Mouse (Mus musculus): ENCODE data around the gene Pard3b. TPM values are rescaled to one million over a fixed set of nuclear protein-coding genes. Genes with fewer than 3 reads are reported as not detected.

The Pard3b gene
- polyA plus RNA-seq, 1 experiment from 2014 or later: 19.3 TPM

- peaks cover 5% of the 10 kb centered on the region; the same call in 1 of the 2 replicates for H3K27me3 ChIP-seq
- no peak overlapping the region for H3K4me2 ChIP-seq
- no peaks in the 10 kb centered on the region for H3K36me3 ChIP-seq (replicated peaks)
- no peak for ATAC-seq (ENCODE audit: low FRiP score)
- H3K9ac ChIP-seq: no peak overlapping the region
- WGBS: 60% methylated on average over 10 of the region's 10 CpGs
- no peaks in the 10 kb centered on the region for H3K9me3 ChIP-seq
- no peak overlapping the region for H3K4me3 ChIP-seq (replicated peaks)
- no peak overlapping the region for H3K27ac ChIP-seq
- H3K4me1 ChIP-seq: peaks cover 11% of the 10 kb centered on the region; the same call in 1 of the 2 replicates
Measured at GRCm38 (mm10) chr1:62631511-62632305, 993.1 kb downstream of the Pard3b start.

DNA sequence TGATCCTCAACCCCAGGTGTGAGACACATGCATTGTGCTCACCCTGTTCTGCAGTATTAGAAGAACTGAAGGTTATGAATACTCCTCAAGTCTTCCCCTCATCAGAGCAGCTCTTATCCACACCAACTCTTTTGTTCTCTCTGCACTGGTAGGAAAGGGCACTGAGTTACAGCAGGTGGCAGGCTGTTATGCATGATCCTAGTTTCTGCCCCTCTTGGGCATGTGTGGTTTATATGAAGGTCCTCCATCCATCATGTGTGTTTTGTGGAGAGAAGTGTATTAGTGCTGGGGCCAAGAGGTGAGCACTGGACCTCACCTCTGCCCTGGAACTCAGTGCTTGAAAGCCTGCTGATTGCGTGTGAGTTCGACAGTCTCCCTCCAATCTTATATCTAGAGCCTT lies 994.3 kb downstream of the Pard3b start:
- Histone ChIP-seq H3K4me1 (peaks cover 11% of the 10 kb centered on the region; the same call in 1 of the 2 replicates), H3K9ac (no peak overlapping the region), H3K36me3 (replicated peaks) (no peaks in the 10 kb centered on the region), H3K27ac (no peak overlapping the region), H3K9me3 (no peaks in the 10 kb centered on the region), H3K4me2 (no peak overlapping the region), H3K4me3 (replicated peaks) (no peak overlapping the region), H3K27me3 (peaks cover 5% of the 10 kb centered on the region; the same call in 1 of the 2 replicates)
- no peak for ATAC-seq (ENCODE audit: low FRiP score)
- WGBS: 99% methylated on average over 2 of the region's 2 CpGs

GRCm38 (mm10) chr1:62635203-62635602 lies 996.6 kb downstream of the Pard3b start:
- Histone ChIP-seq H3K9me3 (no peaks in the 10 kb centered on the region), H3K4me2 (no peak overlapping the region), H3K4me3 (replicated peaks) (no peak overlapping the region), H3K36me3 (replicated peaks) (no peaks in the 10 kb centered on the region), H3K27me3 (peaks cover 5% of the 10 kb centered on the region; the same call in 1 of the 2 replicates), H3K4me1 (peaks cover 11% of the 10 kb centered on the region; the same call in 1 of the 2 replicates), H3K27ac (no peak overlapping the region), H3K9ac (no peak overlapping the region)
- ATAC-seq (ENCODE audit: low FRiP score): no peak
- WGBS: 79% methylated on average over 6 of the region's 6 CpGs

DNA sequence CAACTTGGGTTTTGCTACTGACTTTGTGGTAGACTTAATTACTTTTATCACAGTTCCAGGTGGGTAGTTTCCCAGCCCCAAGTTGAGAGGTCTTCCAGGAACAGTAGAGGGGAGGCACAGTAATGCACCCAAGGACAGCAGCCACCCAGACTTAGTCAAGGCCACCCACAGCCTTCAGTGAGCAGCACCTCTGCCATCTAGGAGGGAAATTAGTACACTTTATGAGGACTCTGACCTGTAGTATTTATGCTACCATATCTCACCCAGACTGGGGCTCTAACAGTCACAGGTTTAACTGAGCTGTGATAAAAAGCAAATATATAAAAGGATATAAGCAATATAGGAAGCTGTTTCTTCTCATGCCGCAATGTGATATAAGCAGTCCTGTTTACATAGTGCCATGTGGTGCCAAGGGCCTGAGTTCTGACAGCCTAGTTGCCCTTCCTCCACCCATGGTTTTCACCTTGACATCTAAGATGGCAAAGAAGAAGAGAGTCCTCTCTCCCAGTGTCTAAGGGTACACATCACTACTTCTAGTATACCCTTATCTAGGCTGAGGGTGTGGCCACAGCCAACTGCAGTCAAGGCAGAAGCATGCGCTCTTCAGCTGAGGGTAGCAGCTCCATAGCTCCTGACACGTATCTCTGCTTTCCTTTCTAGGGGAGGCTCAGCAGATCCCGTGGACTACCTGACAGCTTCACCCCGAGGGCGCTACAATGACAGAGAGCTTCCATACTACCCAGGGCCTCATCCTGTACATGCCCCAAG lies 998.5 kb downstream of the Pard3b start:
- Histone ChIP-seq H3K4me2 (no peak overlapping the region), H3K4me1 (peaks cover 6% of the 10 kb centered on the region; the same call in 1 of the 2 replicates), H3K9ac (no peak overlapping the region), H3K36me3 (replicated peaks) (no peaks in the 10 kb centered on the region), H3K9me3 (no peaks in the 10 kb centered on the region), H3K4me3 (replicated peaks) (no peak overlapping the region), H3K27me3 (peaks cover 5% of the 10 kb centered on the region; the same call in 1 of the 2 replicates), H3K27ac (no peak overlapping the region)
- WGBS: 95% methylated on average over 6 of the region's 6 CpGs
- ATAC-seq (ENCODE audit: low FRiP score): no peak

DNA sequence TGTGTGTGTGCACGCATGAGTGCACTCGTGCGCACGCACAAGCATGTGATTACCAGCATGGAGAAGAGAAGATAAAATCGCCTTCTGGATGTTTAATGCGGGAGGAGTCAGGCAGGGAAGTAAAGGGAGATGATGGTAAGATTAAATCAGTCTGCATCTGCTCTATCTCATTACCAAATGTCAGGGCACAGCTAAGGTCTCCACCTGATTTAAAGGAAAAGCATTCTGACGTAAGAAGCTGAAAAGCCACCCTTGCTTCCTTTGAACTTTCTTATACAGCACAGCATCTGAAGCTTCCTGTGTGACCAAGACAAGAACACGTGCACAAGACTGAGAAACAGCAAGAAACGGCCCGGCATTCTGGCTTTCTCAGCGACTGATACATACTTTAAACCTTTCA lies 1000.4 kb downstream of the Pard3b start:
- no peak overlapping the region for H3K9ac ChIP-seq
- no peak overlapping the region for H3K4me2 ChIP-seq
- peaks cover 4% of the 10 kb centered on the region; the same call in 1 of the 2 replicates for H3K27me3 ChIP-seq
- no peak for ATAC-seq (ENCODE audit: low FRiP score)
- H3K9me3 ChIP-seq: no peaks in the 10 kb centered on the region
- H3K4me1 ChIP-seq: peaks cover 6% of the 10 kb centered on the region; the same call in 1 of the 2 replicates
- H3K36me3 ChIP-seq (replicated peaks): no peaks in the 10 kb centered on the region
- no peak overlapping the region for H3K27ac ChIP-seq
- 91% methylated on average over 11 of the region's 11 CpGs for WGBS
- H3K4me3 ChIP-seq (replicated peaks): no peak overlapping the region

DNA sequence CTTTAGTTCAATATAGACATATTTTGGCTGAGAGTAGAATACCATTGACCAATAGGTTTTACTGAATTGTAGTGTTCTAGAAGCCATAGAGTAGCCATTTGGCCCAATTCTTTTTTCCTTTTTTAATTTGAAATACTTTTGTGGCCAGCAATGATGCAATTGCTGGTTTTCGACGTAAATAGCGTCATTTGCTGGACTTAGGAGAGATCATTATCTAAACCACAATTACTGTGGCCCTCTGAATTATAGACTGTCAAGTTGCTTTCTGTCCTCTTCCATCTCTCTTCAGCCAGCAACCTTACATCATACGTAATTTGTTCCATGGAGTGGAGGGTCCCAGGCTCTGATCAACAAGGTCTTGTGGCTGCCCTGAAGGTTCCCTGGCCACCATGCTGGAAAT lies 1000.8 kb downstream of the Pard3b start:
- H3K27ac ChIP-seq: no peak overlapping the region
- peaks cover under 1% of the 10 kb centered on the region; the same call in 1 of the 2 replicates for H3K27me3 ChIP-seq
- no peaks in the 10 kb centered on the region for H3K9me3 ChIP-seq
- H3K9ac ChIP-seq: no peak overlapping the region
- 87% methylated on average over 4 of the region's 4 CpGs for WGBS
- no peak for ATAC-seq (ENCODE audit: low FRiP score)
- H3K4me3 ChIP-seq (replicated peaks): no peak overlapping the region
- no peak overlapping the region for H3K4me2 ChIP-seq
- H3K4me1 ChIP-seq: peaks cover 6% of the 10 kb centered on the region; the same call in 1 of the 2 replicates
- H3K36me3 ChIP-seq (replicated peaks): no peaks in the 10 kb centered on the region

DNA sequence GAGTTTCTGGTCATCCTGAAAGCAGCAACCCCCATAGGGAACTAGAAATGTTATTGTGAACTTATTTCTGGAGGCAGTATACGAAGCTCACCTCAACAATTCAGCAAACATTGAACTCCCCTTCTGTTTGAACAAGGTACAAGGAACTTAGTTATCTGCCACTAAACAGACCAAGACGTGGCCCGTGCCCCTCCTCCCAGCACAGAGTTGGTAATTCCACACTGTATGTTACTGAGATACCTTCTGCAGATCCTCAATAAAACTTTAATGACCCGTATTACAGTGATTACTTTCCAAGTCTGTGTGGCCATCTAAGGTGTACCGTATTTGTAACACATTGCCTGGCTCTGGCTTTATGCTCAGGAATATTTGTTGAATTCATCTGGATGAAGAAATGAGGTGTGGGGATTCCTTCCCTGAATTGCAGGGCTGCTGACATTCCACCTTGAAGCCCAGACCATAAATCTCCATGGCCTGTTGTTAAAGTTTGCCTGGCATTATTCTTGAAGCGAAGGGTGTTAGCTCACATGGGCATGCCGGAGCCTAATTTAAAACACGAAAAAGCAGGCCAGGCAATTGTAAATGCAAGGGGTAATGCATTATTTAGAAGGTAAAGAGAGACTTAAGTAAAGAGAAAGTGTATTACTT lies 1006.1 kb downstream of the Pard3b start:
- WGBS: 86% methylated on average over 8 of the region's 8 CpGs
- no peak overlapping the region for H3K9ac ChIP-seq
- H3K4me3 ChIP-seq (replicated peaks): no peak overlapping the region
- H3K9me3 ChIP-seq: no peaks in the 10 kb centered on the region
- no peaks in the 10 kb centered on the region for H3K27me3 ChIP-seq
- H3K36me3 ChIP-seq (replicated peaks): no peaks in the 10 kb centered on the region
- peaks cover 13% of the 10 kb centered on the region; the same call in 1 of the 2 replicates for H3K4me1 ChIP-seq
- no peak for ATAC-seq (ENCODE audit: low FRiP score)
- H3K27ac ChIP-seq: no peak overlapping the region
- H3K4me2 ChIP-seq: no peak overlapping the region

GRCm38 (mm10) chr1:62646812-62647211 lies 1008.2 kb downstream of the Pard3b start:
- no peaks in the 10 kb centered on the region; the same call in 1 of the 2 replicates for H3K27me3 ChIP-seq
- ATAC-seq (ENCODE audit: low FRiP score): no peak
- WGBS: 90% methylated on average over 2 of the region's 2 CpGs

GRCm38 (mm10) chr1:62648116-62648515 lies 1009.5 kb downstream of the Pard3b start:
- 24% methylated on average over 6 of the region's 6 CpGs for WGBS

More at GRCm38 (mm10) chr1:62646812-62647211, 1008.2 kb downstream of the Pard3b start:
- Histone ChIP-seq H3K27ac (no peak overlapping the region), H3K4me2 (no peak overlapping the region), H3K4me3 (replicated peaks) (no peak overlapping the region), H3K4me1 (peaks cover 13% of the 10 kb centered on the region; the same call in 1 of the 2 replicates), H3K36me3 (replicated peaks) (no peaks in the 10 kb centered on the region), H3K9me3 (no peaks in the 10 kb centered on the region), H3K9ac (no peak overlapping the region)

GRCm38 (mm10) chr1:62648591-62648990 lies 1010.0 kb downstream of the Pard3b start:
- Histone ChIP-seq H3K36me3 (replicated peaks) (no peaks in the 10 kb centered on the region), H3K4me1 (peaks cover 13% of the 10 kb centered on the region; the same call in 1 of the 2 replicates), H3K27me3 (no peaks in the 10 kb centered on the region; the same call in 1 of the 2 replicates), H3K27ac (no peak overlapping the region), H3K9me3 (no peaks in the 10 kb centered on the region), H3K4me3 (replicated peaks) (no peak overlapping the region), H3K4me2 (no peak overlapping the region), H3K9ac (no peak overlapping the region)
- 24% methylated on average over 5 of the region's 5 CpGs for WGBS
- ATAC-seq (ENCODE audit: low FRiP score): no peak

More at GRCm38 (mm10) chr1:62648116-62648515, 1009.5 kb downstream of the Pard3b start:
- Histone ChIP-seq H3K4me1 (peaks cover 13% of the 10 kb centered on the region; the same call in 1 of the 2 replicates), H3K36me3 (replicated peaks) (no peaks in the 10 kb centered on the region), H3K4me2 (no peak overlapping the region), H3K27me3 (no peaks in the 10 kb centered on the region; the same call in 1 of the 2 replicates), H3K4me3 (replicated peaks) (no peak overlapping the region), H3K9ac (no peak overlapping the region), H3K27ac (no peak overlapping the region), H3K9me3 (no peaks in the 10 kb centered on the region)
- no peak for ATAC-seq (ENCODE audit: low FRiP score)

- WGBS: 85% methylated on average over 5 of the region's 5 CpGs
- no peak for ATAC-seq (ENCODE audit: low FRiP score)
- Histone ChIP-seq H3K36me3 (replicated peaks) (no peaks in the 10 kb centered on the region), H3K27ac (no peak overlapping the region), H3K9me3 (no peaks in the 10 kb centered on the region), H3K4me2 (no peak overlapping the region), H3K4me1 (peaks cover 17% of the 10 kb centered on the region), H3K9ac (no peak overlapping the region), H3K4me3 (replicated peaks) (no peak overlapping the region), H3K27me3 (no peaks in the 10 kb centered on the region; the same call in 1 of the 2 replicates)
Measured at GRCm38 (mm10) chr1:62650491-62650890, 1011.9 kb downstream of the Pard3b start.

GRCm38 (mm10) chr1:62654436-62654835 lies 1015.8 kb downstream of the Pard3b start:
- 69% methylated on average over 6 of the region's 6 CpGs for WGBS
- ATAC-seq (ENCODE audit: low FRiP score): no peak
- H3K4me2 ChIP-seq: no peak overlapping the region
- H3K27ac ChIP-seq: no peak overlapping the region
- no peaks in the 10 kb centered on the region for H3K9me3 ChIP-seq
- H3K4me3 ChIP-seq (replicated peaks): no peak overlapping the region
- H3K27me3 ChIP-seq: no peaks in the 10 kb centered on the region; the same call in 1 of the 2 replicates
- no peak overlapping the region for H3K9ac ChIP-seq
- peaks cover 4% of the 10 kb centered on the region; the same call in 1 of the 2 replicates for H3K4me1 ChIP-seq
- H3K36me3 ChIP-seq (replicated peaks): no peaks in the 10 kb centered on the region
